ENCODE assay signal across 9 mouse cellular contexts in the genomic region with DNA sequence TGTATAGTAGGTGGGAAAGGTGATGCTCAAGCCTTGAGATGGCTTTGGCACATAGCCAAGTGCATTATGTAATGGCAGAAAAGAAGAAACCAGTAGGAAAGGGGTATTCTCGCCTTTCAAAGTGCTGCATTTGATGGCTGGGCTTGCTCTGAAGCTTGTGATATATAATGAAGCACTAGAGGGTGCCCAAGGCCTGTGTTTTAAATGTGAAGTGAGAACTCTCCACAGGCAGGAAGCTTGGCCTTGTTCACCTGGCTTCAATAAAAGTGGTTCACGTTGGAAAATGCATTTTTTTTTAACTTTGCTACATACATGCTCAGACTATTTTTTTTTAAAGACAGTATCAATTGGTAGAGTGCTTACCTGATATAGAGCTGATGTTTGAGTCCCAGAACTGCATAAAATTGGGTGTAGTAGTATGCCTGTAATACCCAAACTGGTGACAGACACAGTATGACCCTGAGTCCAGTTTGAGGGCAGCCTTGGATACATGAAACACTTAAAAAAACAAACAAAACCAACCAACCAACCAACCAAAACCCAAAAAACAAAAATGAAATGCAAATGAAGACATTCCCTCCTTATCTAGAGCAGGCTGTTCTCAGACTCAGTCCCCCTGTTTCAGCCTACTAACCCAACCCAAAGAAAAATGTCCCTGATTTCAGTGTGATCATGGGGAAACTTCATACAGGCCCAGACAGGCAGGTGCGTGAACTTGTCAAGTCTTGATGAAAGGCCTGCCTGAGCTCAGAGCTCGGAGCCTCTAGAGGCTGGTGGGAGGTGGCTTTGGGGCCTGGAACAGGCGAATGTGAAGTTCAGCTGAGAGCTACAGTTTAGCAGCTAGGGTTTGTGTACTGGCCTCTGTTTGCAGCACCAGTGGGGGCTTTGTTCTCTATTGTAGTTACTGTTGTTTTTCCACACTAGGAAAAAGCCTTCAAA. TPM values are rescaled to one million over a fixed set of nuclear protein-coding genes. Genes with fewer than 3 reads are reported as not detected.
DNase-seq lines count a peak whose midpoint lies in the region; ATAC-seq and TF ChIP-seq lines count a peak whose summit lies in the region.
"Had no signal": no experiment of that assay in that cellular context is flagged by ENCODE, and none has a peak within 500 bp of the region (broad histone marks: within the 10 kb centered on the region; RNA-seq: fewer than 3 reads in every experiment).

No protein-coding gene starts in this region.

- no peak overlapping the region for H3K9ac ChIP-seq in kidney, embryonic 16.5 days (replicated peaks; ENCODE audit: low read length)
- H3K9ac ChIP-seq in hindbrain, embryonic 16.5 days (ENCODE audit: low read depth, low read length), result no peak overlapping the region
- no peak overlapping the region for H3K9ac ChIP-seq in midbrain, postnatal 0 days (replicated peaks; ENCODE audit: low read length, poor library complexity, severe bottlenecking)

- TF ChIP-seq POLR2A in brain, embryonic 14.5 days (IDR thresholded peaks at IDR 0.05; ENCODE audit: borderline replicate concordance, extremely low read depth, insufficient read depth, insufficient read length, poor library complexity, severe bottlenecking), result no peak

- H3K4me1 ChIP-seq in kidney, embryonic 16.5 days (ENCODE audit: insufficient read depth, low read length), result no peaks in the 10 kb centered on the region
- no peaks in the 10 kb centered on the region; the same call in 1 of the 2 replicates for H3K4me1 ChIP-seq in hindbrain, embryonic 16.5 days (ENCODE audit: control insufficient read depth, insufficient read depth, low read depth, low read length)
- H3K4me1 ChIP-seq in midbrain, postnatal 0 days (ENCODE audit: insufficient read depth, low read length), result no peaks in the 10 kb centered on the region

- H3K36me3 ChIP-seq in kidney, embryonic 16.5 days (ENCODE audit: insufficient read depth, low read length), result no peaks in the 10 kb centered on the region
- no peaks in the 10 kb centered on the region for H3K36me3 ChIP-seq in hindbrain, embryonic 16.5 days (ENCODE audit: control insufficient read depth, insufficient read depth, low read length)
- H3K36me3 ChIP-seq in midbrain, postnatal 0 days (ENCODE audit: insufficient read depth, low read length), result no peaks in the 10 kb centered on the region

- no peaks in the 10 kb centered on the region for H3K27me3 ChIP-seq in kidney, embryonic 16.5 days (ENCODE audit: insufficient read depth, low read length)
- no peaks in the 10 kb centered on the region for H3K27me3 ChIP-seq in hindbrain, embryonic 16.5 days (replicated peaks; ENCODE audit: control insufficient read depth, insufficient read depth, low read length)
- H3K27me3 ChIP-seq in midbrain, postnatal 0 days (ENCODE audit: insufficient read depth, low read length), result no peaks in the 10 kb centered on the region

- no peak overlapping the region for H3K4me3 ChIP-seq in kidney, embryonic 16.5 days (ENCODE audit: low read length)
- H3K4me3 ChIP-seq in hindbrain, embryonic 16.5 days (ENCODE audit: low read length), result no peak overlapping the region
- no peak overlapping the region for H3K4me3 ChIP-seq in midbrain, postnatal 0 days (ENCODE audit: low read depth, low read length)

- intact Hi-C loops in left cerebral cortex, postnatal 14 days (cut with DNase I), result loop anchor here (2.0 to 10.0 kb wide), 3 partner anchors 151 to 443 kb away; no protein-coding TSS in a partner anchor

- no peaks in the 10 kb centered on the region for H3K9me3 ChIP-seq in kidney, embryonic 16.5 days (ENCODE audit: low read length)
- H3K9me3 ChIP-seq in hindbrain, embryonic 16.5 days (ENCODE audit: control insufficient read depth, low read length), result no peaks in the 10 kb centered on the region
- no peaks in the 10 kb centered on the region for H3K9me3 ChIP-seq in midbrain, postnatal 0 days (ENCODE audit: low read length)

- 39% methylated on average over 5 of the region's 5 CpGs for WGBS in kidney, embryonic 16.5 days
- 43% methylated on average over 5 of the region's 5 CpGs for WGBS in hindbrain, embryonic 16.5 days
- WGBS in midbrain, postnatal 0 days, result 52% methylated on average over 5 of the region's 5 CpGs

- no peak for ATAC-seq in kidney, embryonic 16.5 days (ENCODE audit: low FRiP score, low TSS enrichment)
- peak; percentile 84 for ATAC-seq in hindbrain, embryonic 16.5 days
- no peak for ATAC-seq in midbrain, postnatal 0 days (ENCODE audit: low FRiP score)

- peak; percentile 17 for DNase-seq in kidney, adult 11 months
- peak; percentile 86 for DNase-seq in brain, embryonic 14.5 days (ENCODE audit: low read depth)
- DNase-seq in fibroblast of lung, adult 2 months (ENCODE audit: low read depth), result peak; percentile 23
- DNase-seq in left cerebral cortex, postnatal 14 days (ENCODE audit: low spot score in 2 of 2), result peak; percentile 75 to 77
- peak; percentile 83 for DNase-seq in midbrain, postnatal 0 days (ENCODE audit: low spot score)
- DNase-seq in yolk sac, embryonic 10.5 days (ENCODE audit: low spot score), result peak; percentile 20

- no peak overlapping the region for H3K4me2 ChIP-seq in kidney, embryonic 16.5 days (replicated peaks; ENCODE audit: low read depth, low read length)
- H3K4me2 ChIP-seq in hindbrain, embryonic 16.5 days (ENCODE audit: low read length), result no peak overlapping the region
- no peak overlapping the region for H3K4me2 ChIP-seq in midbrain, postnatal 0 days (ENCODE audit: low read depth, low read length, poor library complexity, severe bottlenecking)

- TF ChIP-seq CTCF in brain, embryonic 14.5 days (IDR thresholded peaks at IDR 0.05; ENCODE audit: borderline replicate concordance, extremely low read depth, insufficient read depth, insufficient read length), result peak; percentile 73; the same call in 1 of the 2 replicates
- TF ChIP-seq CTCF in midbrain, postnatal 0 days (IDR thresholded peaks at IDR 0.05), result peak; percentile 90

- no peak overlapping the region for H3K27ac ChIP-seq in kidney, embryonic 16.5 days (ENCODE audit: low read length)
- H3K27ac ChIP-seq in hindbrain, embryonic 16.5 days (ENCODE audit: low read depth, low read length), result no peak overlapping the region
- H3K27ac ChIP-seq in midbrain, postnatal 0 days (ENCODE audit: low read depth, low read length), result no peak overlapping the region
- H3K27ac ChIP-seq: macrophage had no signal

RNA-seq across cellular contexts. Expression of gene Slc25a26, which starts 44.0 kb away (rescaled TPM):
- 11.7 and 13.3 TPM in 2 replicates for polyA plus RNA-seq in kidney, embryonic 16.5 days (2015; fragmentation: Nextera tagmentation; extraction: Ambion mirVana)
- 9.1 and 10.0 TPM in 2 replicates for polyA plus RNA-seq in brain, embryonic 14.5 days (2012; rRNA removed)
- polyA plus RNA-seq in hindbrain, embryonic 16.5 days (2015; fragmentation: Nextera tagmentation; extraction: Ambion mirVana), result 9.4 and 11.9 TPM in 2 replicates
- total RNA-seq in left cerebral cortex, postnatal 14 days (2021), result 10 to 100 TPM; 13.7 to 15.8 TPM
- 11.8 and 19.2 TPM in 2 replicates for total RNA-seq in midbrain, postnatal 0 days (2014; rRNA removed)
- 10.7 and 11.5 TPM in 2 replicates for polyA plus RNA-seq in midbrain, postnatal 0 days (2015; fragmentation: Nextera tagmentation; extraction: Ambion mirVana)

Comparison
In these comparisons a context has a peak if more than half of its experiments do, and no peak if none do; other contexts are left out.
1. DNase-seq: peak in every context shown above with its lines; median percentile 86 in brain, embryonic 14.5 days; 83 in midbrain, postnatal 0 days; 76 in left cerebral cortex, postnatal 14 days; 23 in fibroblast of lung, adult 2 months; 20 in yolk sac, embryonic 10.5 days; 17 in kidney, adult 11 months.